ENCODE assay signal across 13 mouse cellular contexts in the genomic region with DNA sequence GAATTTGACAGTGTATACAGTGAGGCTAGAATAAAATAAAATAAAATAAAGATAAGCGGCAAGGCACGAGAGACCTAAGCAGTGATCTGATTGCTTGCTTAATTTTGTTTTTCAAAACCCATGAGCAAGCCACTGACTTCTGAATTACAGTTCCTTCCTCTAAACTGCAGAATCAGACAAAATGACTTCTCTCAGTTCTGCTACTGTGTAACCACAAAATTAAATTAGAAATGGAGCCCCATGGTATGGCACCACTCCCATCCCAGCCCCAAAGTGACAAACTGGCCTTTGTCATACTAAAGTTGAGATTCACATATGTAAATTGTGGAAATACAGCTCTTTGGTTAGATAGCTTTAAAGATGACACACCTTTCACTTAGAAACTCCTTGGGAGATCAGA.
"Had no signal": no experiment of that assay in that cellular context is flagged by ENCODE, and none has a peak within 500 bp of the region (broad histone marks: within the 10 kb centered on the region; RNA-seq: fewer than 3 reads in every experiment).

No protein-coding gene starts in this region.

- DNase-seq: kidney, adult 8-10 months; liver, embryonic 13.5 days; liver, postnatal 0 days; lung, postnatal 14 days; midbrain, embryonic 14.5 days; thymus, postnatal 14 days had no signal

- H3K4me1 ChIP-seq: limb, embryonic 10.5 days; lung, embryonic 15.5 days; midbrain, embryonic 10.5 days; neural tube, embryonic 12.5 days had no signal

- H3K9me3 ChIP-seq: limb, embryonic 10.5 days; liver, embryonic 13.5 days; lung, embryonic 15.5 days; midbrain, embryonic 10.5 days; neural tube, embryonic 12.5 days had no signal

- H3K9ac ChIP-seq: liver, embryonic 13.5 days; liver, postnatal 0 days; lung, embryonic 15.5 days; neural tube, embryonic 12.5 days had no signal

- H3K27ac ChIP-seq: left cerebral cortex, adult 2 months; limb, embryonic 10.5 days; liver, embryonic 13.5 days; lung, embryonic 15.5 days; midbrain, embryonic 10.5 days; neural tube, embryonic 12.5 days; stomach, postnatal 0 days had no signal

- H3K4me3 ChIP-seq: left cerebral cortex, adult 2 months; limb, embryonic 10.5 days; liver, embryonic 13.5 days; lung, embryonic 15.5 days; midbrain, embryonic 10.5 days; neural tube, embryonic 12.5 days had no signal

- H3K27me3 ChIP-seq: liver, embryonic 13.5 days; lung, embryonic 15.5 days; neural tube, embryonic 12.5 days had no signal

- H3K4me2 ChIP-seq: liver, embryonic 13.5 days; lung, embryonic 15.5 days; neural tube, embryonic 12.5 days had no signal

- ATAC-seq: intestine, postnatal 0 days; liver, postnatal 0 days had no signal
